Mouse (Mus musculus) limb, embryonic 11.5 days (tissue): Measurements from ENCODE around the gene Sbno1. TPM values are rescaled to one million over a fixed set of nuclear protein-coding genes. Genes with fewer than 3 reads are reported as not detected.
A peak's percentile ranks its signal among the peaks of the same experiment; 100 is the strongest.
"Not testable (repeated sequence)": the region's sequence is repeated elsewhere in the genome, so short reads cannot be mapped to it uniquely, and the experiment has no call there.

Experiments
- ATAC-seq: fragments of 200-750 bp; cut with Nextera tagmentation; 2 replicates; pipeline ENCODE4 v1.8.0; 2017; ENCODE audit warnings: low read depth; ENCODE audit not compliant: insufficient number of reproducible peaks, low FRiP score, low TSS enrichment
- DNase-seq: peaks from one replicate; pipeline ENCODE4 v3.0.0-alpha.2; 2015; ENCODE audit warnings: low spot score
- H3K27ac ChIP-seq: fragments of 300-500 bp; sonication (generic); replicated peaks from 2 replicates; pipeline ENCODE4 v1.5.1; 2014; ENCODE audit warnings: low read depth, mild to moderate bottlenecking, low read length
- H3K27me3 ChIP-seq: fragments of 300-500 bp; sonication (generic); 2 replicates; pipeline ENCODE4 v1.6.1; 2014; ENCODE audit warnings: mild to moderate bottlenecking, low read length, mixed read lengths; ENCODE audit not compliant: control insufficient read depth, insufficient read depth
- H3K36me3 ChIP-seq: fragments of 300-500 bp; sonication (generic); 2 replicates; pipeline ENCODE4 v1.6.1; 2014; ENCODE audit warnings: mild to moderate bottlenecking, low read length, moderate library complexity, mixed read lengths; ENCODE audit not compliant: control insufficient read depth, insufficient read depth
- H3K4me1 ChIP-seq: fragments of 300-500 bp; sonication (generic); 2 replicates; pipeline ENCODE4 v1.6.1; 2014; ENCODE audit warnings: low read length, mixed read lengths; ENCODE audit not compliant: control insufficient read depth, insufficient read depth
- H3K4me2 ChIP-seq: fragments of 300-500 bp; sonication (generic); 2 replicates; pipeline ENCODE4 v1.6.1; 2014; ENCODE audit warnings: low read depth, mild to moderate bottlenecking, moderate library complexity; ENCODE audit not compliant: severe bottlenecking
- H3K4me3 ChIP-seq: fragments of 300-500 bp; sonication (generic); 2 replicates; pipeline ENCODE4 v1.5.1; 2014; ENCODE audit warnings: low read depth, low read length
- H3K9ac ChIP-seq: fragments of 300-500 bp; sonication (generic); 2 replicates; pipeline ENCODE4 v1.6.1; 2014; ENCODE audit warnings: mild to moderate bottlenecking, low read length
- H3K9me3 ChIP-seq: fragments of 300-500 bp; sonication (generic); 2 replicates; pipeline ENCODE4 v1.6.1; 2016; ENCODE audit warnings: low read length; ENCODE audit not compliant: control insufficient read depth
- WGBS: fragments of 180-500 bp; shearing (Covaris S2); extraction: QIAGEN DNeasy Blood & Tissue Kit; methylation state at CpG from one replicate; pipeline ENCODE4 v1.1.7; 2014; 5-methylcytosine and 5-hydroxymethylcytosine counted together
- polyA plus RNA-seq: library from polyadenylated mRNA; unstranded; fragments of >200 nt; fragmentation: Nextera tagmentation; extraction: Ambion mirVana; gene quantifications from 2 replicates; pipeline ENCODE4 v1.2.1, GENCODE M21; 2014

The Sbno1 gene
- polyA plus RNA-seq, 1 experiment from 2014 or later, result 85.7 TPM

DNA sequence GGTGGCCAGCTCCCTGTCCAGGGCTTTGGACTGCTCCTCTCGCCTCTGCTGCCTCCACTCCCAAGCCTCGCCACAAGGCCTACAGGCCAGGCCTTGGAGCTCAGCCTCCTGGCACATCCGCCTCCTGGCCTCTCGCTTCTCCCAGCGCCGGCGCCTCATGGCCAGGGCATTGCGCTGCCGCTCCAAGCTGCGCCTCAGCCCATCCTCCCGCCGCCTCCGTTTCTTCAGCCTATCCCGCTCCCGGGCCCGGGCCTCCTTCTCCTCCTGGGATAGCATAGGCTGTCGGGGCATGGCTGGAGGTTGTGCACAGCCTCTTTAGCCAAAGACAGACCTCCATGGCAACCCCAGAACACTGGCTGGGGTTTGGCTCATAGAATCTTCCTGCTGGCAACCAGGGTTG lies 76.6 kb downstream of the Sbno1 start:
- Histone ChIP-seq H3K4me1 (peaks cover 19% of the 10 kb centered on the region), H3K27ac (no peak overlapping the region), H3K4me3 (no peak overlapping the region), H3K4me2 (no peak overlapping the region), H3K9me3 (no peaks in the 10 kb centered on the region), H3K9ac (no peak overlapping the region), H3K27me3 (no peaks in the 10 kb centered on the region), H3K36me3 (peaks cover 30% of the 10 kb centered on the region)
- DNase-seq, result no peak
- ATAC-seq, result no peak
- WGBS, result 98% methylated on average over 17 of the region's 17 CpGs

DNA sequence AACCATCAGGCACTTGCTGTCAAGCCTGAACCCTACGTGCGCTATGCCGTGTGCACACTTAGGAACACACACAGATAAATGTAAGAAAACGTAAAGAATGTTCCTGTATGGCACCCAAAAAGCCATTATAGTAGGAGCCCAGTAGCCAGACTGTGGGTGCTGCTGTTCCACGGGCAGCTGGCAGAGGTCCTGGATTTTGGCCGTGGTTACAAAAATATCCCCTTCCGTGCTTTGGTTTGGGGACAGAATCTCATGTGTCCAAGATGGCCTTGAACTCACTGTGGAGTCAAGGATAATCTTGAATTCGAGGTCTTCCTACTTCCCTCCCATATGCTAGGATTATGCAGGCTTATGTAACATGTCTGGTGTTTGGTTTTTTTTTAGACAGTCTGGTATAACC lies 82.9 kb downstream of the Sbno1 start:
- peaks cover 13% of the 10 kb centered on the region for H3K36me3 ChIP-seq
- H3K4me2 ChIP-seq, result no peak overlapping the region
- peaks cover 8% of the 10 kb centered on the region for H3K4me1 ChIP-seq
- no peaks in the 10 kb centered on the region for H3K27me3 ChIP-seq
- H3K9me3 ChIP-seq, result no peaks in the 10 kb centered on the region
- WGBS, result 87% methylated on average over 8 of the region's 8 CpGs
- H3K27ac ChIP-seq, result no peak overlapping the region
- H3K4me3 ChIP-seq, result no peak overlapping the region
- ATAC-seq, result no peak
- DNase-seq, result no peak
- H3K9ac ChIP-seq, result no peak overlapping the region

DNA sequence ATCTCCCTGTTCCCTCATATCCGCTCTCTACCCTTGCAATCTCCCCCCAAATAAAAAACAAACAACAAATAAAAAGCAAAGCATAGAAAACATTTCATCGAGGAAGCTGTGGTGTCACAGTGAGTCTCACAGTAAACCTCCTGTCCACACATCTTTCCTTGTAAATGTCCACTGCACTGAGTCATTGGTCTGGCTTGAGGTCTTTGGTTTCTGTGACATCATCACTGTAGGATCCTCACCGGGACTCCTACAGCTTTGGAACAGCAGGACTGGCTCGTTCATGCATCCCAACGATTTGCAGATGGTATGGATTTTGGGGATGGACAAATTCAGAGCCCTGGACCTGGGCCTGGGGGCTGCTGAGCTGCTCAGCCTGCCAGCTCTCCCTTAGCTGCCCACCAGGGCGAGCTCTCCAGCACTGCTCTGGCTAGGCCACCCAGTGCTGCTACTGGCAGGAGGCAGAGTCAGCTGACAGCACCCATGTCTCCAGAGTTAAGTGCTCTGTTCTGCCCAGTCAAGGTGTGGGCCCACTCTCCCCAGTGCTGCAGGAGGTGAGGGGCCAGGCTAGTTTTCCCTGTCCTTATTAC lies 84.0 kb downstream of the Sbno1 start:
- H3K4me2 ChIP-seq, DNase-seq, H3K27me3 ChIP-seq, H3K9me3 ChIP-seq, H3K9ac ChIP-seq, H3K4me3 ChIP-seq, H3K4me1 ChIP-seq, H3K27ac ChIP-seq: not testable (repeated sequence)
- peaks cover 11% of the 10 kb centered on the region for H3K36me3 ChIP-seq
- 67% methylated on average over 6 of the region's 6 CpGs for WGBS
- peak; percentile 49; the same call in 1 of the 2 replicates for ATAC-seq

DNA sequence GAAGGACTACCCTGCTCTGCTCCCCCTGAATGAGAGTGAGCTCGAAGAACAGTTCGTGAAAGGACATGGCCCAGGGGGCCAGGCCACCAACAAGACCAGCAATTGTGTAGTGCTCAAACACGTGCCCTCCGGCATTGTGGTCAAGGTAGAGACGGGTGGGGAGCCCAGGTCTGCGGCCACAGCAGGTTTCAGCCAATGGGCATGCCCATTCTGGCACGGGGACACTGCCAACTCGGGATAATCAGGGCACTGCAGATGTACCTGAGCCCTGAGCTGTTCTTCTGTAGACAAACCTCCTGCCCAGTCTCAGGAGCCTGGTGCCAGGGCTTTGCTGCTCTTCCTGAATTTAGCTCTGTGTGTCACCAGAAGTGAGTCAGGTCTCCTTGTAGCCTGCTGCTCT lies 87.0 kb downstream of the Sbno1 start:
- no peaks in the 10 kb centered on the region for H3K27me3 ChIP-seq
- H3K9me3 ChIP-seq, result no peaks in the 10 kb centered on the region
- no peak overlapping the region for H3K4me2 ChIP-seq
- DNase-seq (no peak), ATAC-seq (no peak)
- no peaks in the 10 kb centered on the region; the same call in 1 of the 2 replicates for H3K36me3 ChIP-seq
- no peak overlapping the region for H3K27ac ChIP-seq
- H3K4me1 ChIP-seq, result peaks cover 8% of the 10 kb centered on the region
- 84% methylated on average over 8 of the region's 8 CpGs for WGBS
- no peak overlapping the region for H3K9ac ChIP-seq
- no peak overlapping the region for H3K4me3 ChIP-seq

- Histone ChIP-seq H3K9ac (no peak overlapping the region), H3K36me3 (no peaks in the 10 kb centered on the region; the same call in 1 of the 2 replicates), H3K4me3 (no peak overlapping the region), H3K27ac (no peak overlapping the region), H3K9me3 (no peaks in the 10 kb centered on the region), H3K4me2 (no peak overlapping the region), H3K4me1 (peaks cover 8% of the 10 kb centered on the region), H3K27me3 (no peaks in the 10 kb centered on the region)
- DNase-seq, result no peak
- 28% methylated on average over 9 of the region's 9 CpGs for WGBS
- no peak for ATAC-seq
Observed at GRCm38 (mm10) chr5:124337909-124338308, 87.9 kb downstream of the Sbno1 start.

- no peak for ATAC-seq
- Histone ChIP-seq H3K27ac (no peak overlapping the region), H3K27me3 (no peaks in the 10 kb centered on the region), H3K4me1 (peaks cover 8% of the 10 kb centered on the region), H3K4me3 (no peak overlapping the region), H3K4me2 (no peak overlapping the region), H3K9me3 (no peaks in the 10 kb centered on the region), H3K36me3 (no peaks in the 10 kb centered on the region; the same call in 1 of the 2 replicates), H3K9ac (no peak overlapping the region)
- no peak for DNase-seq
- 90% methylated on average over 9 of the region's 9 CpGs for WGBS
Observed at GRCm38 (mm10) chr5:124337103-124337502, 88.7 kb downstream of the Sbno1 start.

DNA sequence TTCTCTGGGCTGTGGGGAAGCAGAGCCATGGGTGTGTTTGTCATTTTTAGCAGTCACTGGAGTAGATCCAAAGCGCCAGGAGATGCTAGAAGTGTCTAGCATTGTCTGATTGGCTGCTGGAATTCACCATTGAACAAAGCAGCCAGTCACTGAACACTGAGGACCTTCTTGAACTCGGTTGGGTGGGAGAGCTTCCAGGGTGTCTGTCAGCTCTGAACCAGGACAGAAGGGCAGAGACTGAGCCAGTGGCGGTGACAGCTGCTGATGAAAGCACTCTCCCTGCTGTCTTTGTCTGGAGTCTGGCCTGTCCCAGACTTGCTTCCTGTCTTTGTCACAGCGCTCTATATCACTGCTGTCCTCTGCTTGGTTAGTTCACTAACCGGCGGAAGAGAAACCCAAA lies 91.4 kb downstream of the Sbno1 start:
- WGBS, result 57% methylated on average over 6 of the region's 6 CpGs
- Histone ChIP-seq H3K9me3 (no peaks in the 10 kb centered on the region), H3K27ac (no peak overlapping the region), H3K27me3 (no peaks in the 10 kb centered on the region), H3K4me2 (no peak overlapping the region), H3K36me3 (no peaks in the 10 kb centered on the region; the same call in 1 of the 2 replicates), H3K4me1 (peaks cover 4% of the 10 kb centered on the region), H3K9ac (no peak overlapping the region), H3K4me3 (no peak overlapping the region)
- no peak for DNase-seq
- no peak for ATAC-seq

GRCm38 (mm10) chr5:124330086-124330485 lies 95.7 kb downstream of the Sbno1 start:
- Histone ChIP-seq H3K4me2 (no peak overlapping the region), H3K9ac (no peak overlapping the region), H3K36me3 (no peaks in the 10 kb centered on the region), H3K27me3 (no peaks in the 10 kb centered on the region), H3K4me1 (peaks cover 10% of the 10 kb centered on the region), H3K9me3 (no peaks in the 10 kb centered on the region), H3K27ac (no peak overlapping the region), H3K4me3 (no peak overlapping the region)
- WGBS, result 83% methylated on average over 6 of the region's 6 CpGs
- DNase-seq (no peak), ATAC-seq (no peak)
